Mouse (Mus musculus): Measurements from ENCODE around the gene Six3.

The Six3 gene

DNA sequence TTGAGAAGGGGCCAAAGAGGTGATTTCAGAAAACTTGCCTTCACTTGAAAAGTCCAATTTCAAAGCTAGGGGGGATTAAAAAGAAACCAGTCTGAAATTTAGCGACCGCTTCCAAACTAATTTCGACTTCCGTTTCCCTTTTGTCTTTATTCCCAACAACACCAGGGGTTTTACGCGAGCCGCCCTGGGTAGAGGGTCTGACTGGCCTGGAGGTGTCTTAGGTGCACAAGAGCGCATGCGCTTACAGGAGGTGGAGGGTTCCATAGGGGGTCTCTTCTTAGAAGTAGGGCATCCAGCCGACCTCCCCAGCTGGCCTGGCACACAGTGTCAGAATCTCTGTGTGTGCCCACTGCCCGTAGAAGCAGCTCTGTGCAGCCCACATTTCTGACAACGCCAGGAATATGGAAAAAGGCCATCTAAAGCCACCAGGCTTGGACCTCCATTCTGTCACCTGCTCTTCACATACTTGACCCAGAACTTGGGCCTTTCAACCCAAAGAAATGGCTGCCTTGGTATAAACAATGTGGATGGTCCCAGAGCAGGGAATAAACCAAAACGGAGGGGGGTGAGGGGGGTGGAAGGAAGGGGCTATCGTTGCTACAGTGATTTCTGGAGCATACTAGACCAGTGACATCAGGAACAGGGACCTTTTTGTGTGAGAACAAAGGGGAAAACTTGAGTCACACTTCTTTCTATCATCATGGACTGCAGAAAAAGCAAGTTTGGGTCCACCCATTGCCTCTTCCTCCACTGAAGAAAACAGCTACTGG, 12.9 kb downstream of the Six3 start:
- no peak for DNase-seq

DNA sequence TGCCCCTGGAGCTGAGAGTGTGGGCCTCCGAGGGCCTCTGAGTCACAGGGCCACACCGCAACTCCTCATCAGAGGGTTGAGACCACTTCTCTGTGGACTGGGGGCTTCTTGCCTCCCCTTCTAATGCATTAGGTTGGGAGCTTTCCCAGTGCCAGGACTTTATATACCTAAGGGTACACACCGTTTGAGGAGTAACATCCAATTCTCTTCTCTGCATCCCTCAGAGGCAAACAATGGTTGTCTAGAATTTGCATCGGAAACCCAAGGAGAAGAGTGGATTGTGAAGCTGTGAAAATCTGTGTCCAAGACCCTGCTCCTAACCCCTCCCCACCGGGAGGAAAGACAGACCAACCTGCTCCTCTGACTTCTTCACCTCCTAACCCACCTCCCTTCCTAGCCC, 14.3 kb downstream of the Six3 start:
- DNase-seq, result no peak

DNA sequence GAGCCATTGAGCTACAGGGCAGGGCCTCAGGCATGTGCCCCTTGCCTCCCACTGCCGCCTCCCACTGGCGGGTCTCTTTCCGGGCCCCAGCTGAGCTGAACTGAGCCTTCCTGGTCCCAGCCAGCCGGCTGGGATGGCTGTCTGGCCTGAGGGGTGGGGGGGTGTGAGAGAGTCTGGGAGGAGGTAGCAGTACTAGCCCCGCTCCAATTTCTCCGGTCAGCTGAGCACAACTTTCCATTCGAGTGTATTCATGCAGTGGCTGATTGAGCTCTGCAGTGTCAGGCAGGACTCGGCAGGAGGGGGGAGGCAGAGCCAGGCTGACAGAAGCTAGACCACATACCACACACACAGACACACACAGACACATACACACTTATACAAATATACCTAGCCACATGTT, 15.4 kb downstream of the Six3 start:
- DNase-seq, result no peak

DNA sequence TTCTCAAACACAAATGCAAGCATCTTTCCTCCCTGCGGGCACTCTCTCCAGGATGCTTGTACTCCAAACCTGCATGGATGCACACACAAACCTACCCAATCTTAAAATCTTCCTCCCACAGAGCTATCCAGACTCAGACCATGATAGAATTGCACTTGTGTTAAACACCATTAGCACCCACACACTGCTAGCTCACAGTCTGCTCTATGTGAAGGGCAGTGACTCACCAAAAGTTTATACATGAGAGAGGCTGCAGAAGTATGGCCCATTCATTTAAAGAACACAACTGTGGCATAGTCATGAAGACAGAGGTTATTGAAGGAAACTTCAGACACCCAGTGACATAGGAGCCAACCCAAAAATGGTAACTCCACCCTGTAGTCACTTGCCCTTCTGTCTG, 16.0 kb downstream of the Six3 start:
- DNase-seq, result no peak

DNA sequence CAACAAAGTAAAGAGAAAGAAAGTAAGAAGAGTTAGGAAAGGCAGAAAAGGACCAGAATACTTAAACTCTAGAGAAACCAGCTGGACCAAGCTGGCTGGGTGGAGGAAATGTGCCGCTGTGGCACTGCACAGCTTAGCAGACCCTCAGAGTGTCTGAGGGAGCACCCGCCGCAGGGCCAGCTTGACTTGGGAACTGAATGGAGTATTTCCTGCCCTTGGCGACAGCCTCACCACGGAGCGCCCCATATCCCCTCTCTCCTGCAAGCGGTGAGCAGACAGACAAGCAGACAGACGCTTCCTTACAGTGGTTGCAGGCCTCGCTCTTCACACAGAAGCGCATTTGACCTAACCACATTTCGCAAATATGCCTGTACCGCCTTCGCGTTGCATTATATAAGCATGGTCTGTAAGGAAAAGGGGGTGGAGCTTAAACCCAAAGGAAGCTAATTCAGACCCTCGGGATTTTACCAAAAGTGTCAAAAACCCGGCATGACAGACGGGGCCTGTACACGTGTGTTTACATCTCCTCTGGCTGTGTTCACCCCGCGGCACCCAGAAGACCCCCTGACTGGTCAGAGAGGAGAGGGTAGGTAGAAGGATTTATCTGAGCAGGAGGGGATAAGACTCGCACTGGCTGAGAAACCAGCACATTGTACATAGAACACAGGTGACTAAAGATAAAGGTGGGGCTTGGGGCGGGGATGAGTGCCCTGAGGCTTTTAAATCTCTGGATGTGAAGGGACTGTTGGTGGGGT, 17.1 kb downstream of the Six3 start:
- DNase-seq, result no peak

DNA sequence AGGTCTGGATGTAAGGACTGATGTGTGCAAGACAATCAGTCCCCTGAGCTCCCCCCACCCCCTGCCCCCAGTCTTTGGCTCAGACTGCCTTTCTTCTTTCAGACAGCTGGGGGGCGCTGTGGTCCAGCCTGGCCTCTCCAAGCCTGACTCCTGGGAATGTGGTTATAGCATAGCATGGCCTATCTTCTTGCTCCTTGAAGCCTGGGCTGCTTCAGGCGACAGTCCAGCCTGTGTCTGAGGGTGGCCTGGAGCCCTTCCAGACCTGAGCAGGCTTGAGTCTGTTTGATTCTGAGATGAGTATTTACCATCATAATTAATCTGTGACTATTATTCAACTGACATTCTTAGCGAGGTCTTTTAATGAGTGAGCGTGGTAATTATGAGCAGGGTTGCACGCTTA, 17.7 kb downstream of the Six3 start:
- DNase-seq, result no peak

DNA sequence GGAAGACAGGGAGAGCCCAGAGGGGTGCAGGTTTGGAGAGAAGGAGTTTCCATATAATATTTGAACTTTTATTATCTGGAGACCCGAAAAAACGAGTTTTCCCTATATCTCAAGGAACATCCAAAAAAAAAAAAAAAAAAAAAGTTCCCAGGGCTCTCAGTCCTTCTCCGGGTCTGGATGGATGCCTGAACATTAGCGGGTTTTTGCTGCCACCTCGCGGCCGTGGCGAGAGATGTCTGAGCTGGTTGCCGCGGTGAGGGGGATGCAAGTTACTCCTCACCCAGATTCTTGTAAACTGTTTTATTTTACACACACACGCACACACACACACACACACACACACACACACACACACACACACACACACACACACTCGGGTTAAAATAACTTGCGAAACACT, 20.2 kb downstream of the Six3 start:
- peak; percentile 45 for DNase-seq

DNA sequence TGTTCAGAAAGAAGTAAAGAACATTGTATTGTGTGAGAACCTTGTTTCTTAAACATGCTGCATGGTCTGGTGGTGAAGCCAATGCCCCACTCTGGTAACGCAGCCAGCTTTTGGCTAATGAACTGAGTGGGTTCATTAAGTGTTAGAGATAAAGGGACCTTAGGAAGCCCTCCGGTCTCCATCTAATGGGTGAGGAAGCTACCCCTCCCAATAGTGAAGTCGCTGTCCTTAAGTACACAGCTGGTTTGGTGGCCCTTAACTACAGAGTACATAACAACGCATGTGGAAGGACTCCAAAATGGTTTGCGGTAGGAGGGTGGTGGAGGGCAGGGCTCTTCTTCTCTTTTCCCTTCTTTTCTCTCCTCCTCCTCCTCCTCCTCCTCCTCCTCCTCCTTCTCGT, 24.5 kb downstream of the Six3 start:
- DNase-seq, result no peak

DNA sequence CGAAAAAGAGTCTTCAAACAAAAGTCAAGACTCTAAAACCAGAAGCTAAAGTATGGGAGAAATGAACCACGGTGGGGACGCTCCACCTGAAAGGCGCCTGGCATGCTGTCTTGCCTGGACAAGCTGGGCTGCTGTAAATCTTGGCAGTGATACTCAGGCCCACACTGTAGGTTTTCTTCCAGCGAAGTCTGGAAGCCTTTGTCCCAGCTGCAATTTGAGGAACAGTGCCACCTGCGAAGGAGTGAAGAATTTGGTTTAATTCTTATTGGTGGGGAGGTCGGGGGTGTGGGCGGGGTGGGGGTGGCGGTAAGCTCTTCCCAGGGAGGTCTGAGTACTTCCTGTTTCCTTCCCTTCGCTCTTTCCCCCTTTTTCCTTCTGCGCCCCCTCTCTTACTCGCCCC, 31.9 kb downstream of the Six3 start:
- DNase-seq, result no peak

DNA sequence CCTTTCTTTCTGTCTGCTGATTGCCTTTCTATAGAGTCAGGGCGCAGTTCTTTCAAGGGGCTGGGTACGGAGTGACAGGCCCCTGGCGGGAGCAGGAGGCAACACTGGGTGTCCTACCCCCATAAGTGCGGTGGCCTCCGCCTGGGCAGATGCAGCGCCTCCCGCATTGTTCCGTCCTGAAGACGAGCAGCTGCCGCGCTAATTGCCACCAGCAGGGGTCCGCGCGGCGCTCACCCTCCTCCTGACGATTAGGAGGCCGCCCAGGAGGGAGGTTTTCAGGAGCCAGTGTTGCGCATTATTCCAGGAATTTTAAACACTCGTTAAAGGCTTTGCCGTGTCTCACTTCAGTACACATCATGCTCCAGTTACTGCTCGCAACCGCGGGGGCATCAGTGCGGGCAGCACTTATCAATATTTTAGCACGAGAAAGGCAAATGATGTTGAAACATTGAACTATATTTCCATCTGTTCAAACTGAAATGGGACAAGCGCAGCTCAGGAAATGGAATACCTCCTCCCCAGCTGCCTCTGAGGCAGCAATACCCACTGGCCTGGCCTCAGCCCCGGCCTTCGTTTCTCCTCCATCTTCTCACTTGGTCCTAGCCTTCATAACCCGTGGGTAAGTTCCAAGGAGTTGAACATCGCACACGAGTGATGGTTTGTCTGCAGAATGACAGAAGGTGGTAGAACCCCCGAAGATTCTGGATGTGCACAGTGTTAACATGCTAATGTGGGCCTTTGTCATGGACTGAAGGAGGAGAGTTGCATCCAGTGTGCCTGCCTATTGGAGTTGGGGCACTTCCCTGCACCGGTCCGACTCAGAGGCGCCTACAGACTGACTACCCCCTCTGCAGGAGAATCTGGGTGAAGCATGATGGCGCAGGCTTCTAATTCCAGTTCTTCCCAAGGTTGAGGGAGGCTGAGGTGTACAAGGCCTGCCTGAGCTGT, 32.6 kb downstream of the Six3 start:
- no peak for DNase-seq

DNA sequence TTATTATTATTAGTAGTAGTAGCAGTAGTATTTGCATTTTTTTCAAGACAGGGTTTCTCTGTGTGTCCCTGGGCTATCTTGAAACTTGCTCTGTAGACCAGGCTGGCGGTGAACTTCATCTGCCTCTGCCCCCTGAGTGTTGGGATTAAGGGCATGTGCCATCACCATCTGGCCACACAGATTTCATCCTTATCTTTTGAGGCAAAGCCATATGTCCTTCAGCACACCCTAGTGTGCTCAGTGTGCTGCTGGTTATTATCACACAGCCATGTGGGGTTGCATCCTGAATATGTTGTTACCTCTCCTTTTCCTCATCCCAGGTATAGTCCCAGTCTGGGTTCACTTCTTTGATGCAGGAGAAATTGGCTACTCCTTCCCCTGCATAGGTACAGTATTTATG, 46.6 kb downstream of the Six3 start:
- DNase-seq, result no peak

DNA sequence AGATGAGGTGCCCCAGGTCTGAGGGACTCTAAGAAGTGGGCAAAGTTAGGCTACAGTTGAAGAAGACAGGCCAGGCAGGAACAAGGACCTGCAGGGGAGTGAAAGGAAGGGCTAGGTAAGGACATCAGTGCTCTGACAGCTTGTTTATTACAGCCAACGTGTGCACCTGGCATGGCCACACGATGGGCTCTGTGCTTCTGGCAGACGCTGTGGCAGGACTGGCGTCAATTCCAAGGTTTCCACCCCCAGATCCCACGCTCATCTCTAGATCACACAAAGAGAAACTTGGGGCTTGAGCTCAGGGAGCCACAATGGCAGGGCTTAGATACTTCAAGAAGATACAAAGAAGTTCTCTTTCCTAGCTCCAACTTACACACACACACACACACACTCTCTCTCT, 48.1 kb downstream of the Six3 start:
- DNase-seq, result no peak

DNA sequence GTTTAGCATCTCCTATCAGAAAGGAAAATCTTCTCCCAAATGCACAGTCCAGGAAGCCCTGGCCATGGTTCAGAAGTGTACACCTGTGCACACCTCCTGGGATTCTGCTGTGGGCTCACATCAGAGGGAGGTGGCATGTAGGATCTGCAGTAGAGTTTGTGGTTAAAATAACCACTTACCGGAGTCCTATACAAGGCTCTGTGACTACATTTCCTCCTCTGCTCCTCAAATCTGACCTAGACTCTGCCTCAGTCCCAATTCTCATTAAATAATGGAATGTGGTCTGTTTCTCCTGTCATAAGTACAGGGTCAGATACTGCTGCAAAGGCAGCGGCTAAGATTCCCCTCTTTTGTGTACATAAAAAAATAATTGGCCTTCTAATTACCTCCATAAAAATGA, 50.8 kb downstream of the Six3 start:
- DNase-seq, result no peak

DNA sequence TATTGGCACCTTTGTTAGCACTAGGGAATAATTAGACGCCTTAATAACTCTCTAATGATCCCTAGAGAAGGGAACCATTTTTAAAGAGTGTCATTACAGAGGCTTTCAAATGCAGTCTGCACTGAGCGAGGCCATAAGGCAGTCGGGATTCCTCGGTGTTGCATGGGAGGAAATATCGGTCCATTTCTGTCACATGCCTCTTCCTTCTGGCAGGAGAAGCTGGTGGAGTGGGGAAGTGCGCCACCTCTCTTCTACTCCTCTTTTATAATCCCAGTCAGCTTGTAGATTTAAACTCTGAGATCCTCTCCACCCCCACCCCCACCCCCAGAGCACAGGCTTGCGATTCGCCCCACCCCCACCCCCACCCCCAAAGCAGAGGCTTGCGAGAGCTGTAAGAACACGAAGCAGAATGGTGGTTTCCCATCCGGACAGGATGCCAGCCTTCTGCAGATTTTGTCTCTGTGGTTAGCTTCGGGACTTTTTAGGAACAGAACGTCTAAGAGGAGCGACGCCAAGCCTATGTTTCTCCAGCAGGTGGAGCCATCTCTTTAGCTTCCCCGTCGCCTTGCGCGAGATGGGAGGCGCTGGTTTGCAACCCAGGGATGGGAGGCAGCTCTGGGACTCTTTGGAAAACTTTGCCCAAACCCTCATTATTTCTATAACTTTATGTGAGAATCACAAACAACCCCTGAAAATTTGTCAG, 51.4 kb downstream of the Six3 start:
- peak; percentile 77 for DNase-seq

Data from layer of hippocampus, adult 9-11 months (tissue).